Mouse (Mus musculus) hindbrain, embryonic 11.5 days (tissue): ENCODE measurements around the gene Cux1. TPM values are rescaled to one million over a fixed set of nuclear protein-coding genes. Genes with fewer than 3 reads are reported as not detected.

Source experiments
- ATAC-seq: fragments of 200-750 bp; cut with Nextera tagmentation; 2 replicates; pipeline ENCODE4 v1.8.0; 2017; ENCODE audit warnings: mild to moderate bottlenecking, moderate TSS enrichment, moderate library complexity; ENCODE audit not compliant: low FRiP score
- DNase-seq: peaks from one replicate; pipeline ENCODE4 v3.0.0-alpha.2; 2015; ENCODE audit warnings: low spot score
- H3K27ac ChIP-seq: fragments of 300-500 bp; sonication (generic); 2 replicates; pipeline ENCODE4 v1.5.1; 2014; ENCODE audit warnings: mild to moderate bottlenecking, low read depth, low read length
- H3K27me3 ChIP-seq: fragments of 300-500 bp; sonication (generic); 2 replicates; pipeline ENCODE4 v1.6.1; 2014; ENCODE audit warnings: mild to moderate bottlenecking, low read length, moderate library complexity, mixed read lengths; ENCODE audit not compliant: control insufficient read depth, insufficient read depth
- H3K36me3 ChIP-seq: fragments of 300-500 bp; sonication (generic); 2 replicates; pipeline ENCODE4 v1.6.1; 2014; ENCODE audit warnings: mild to moderate bottlenecking, low read length, moderate library complexity, mixed read lengths; ENCODE audit not compliant: control insufficient read depth, insufficient read depth
- H3K4me1 ChIP-seq: fragments of 300-500 bp; sonication (generic); replicated peaks from 2 replicates; pipeline ENCODE4 v1.6.1; 2014; ENCODE audit warnings: low read length, mixed read lengths; ENCODE audit not compliant: control insufficient read depth, insufficient read depth
- H3K4me2 ChIP-seq: fragments of 300-500 bp; sonication (generic); replicated peaks from 2 replicates; pipeline ENCODE4 v1.6.1; 2014; ENCODE audit warnings: mild to moderate bottlenecking, low read depth, low read length
- H3K4me3 ChIP-seq: fragments of 300-500 bp; sonication (generic); 2 replicates; pipeline ENCODE4 v1.5.1; 2014; ENCODE audit warnings: low read depth, low read length
- H3K9ac ChIP-seq: fragments of 300-500 bp; sonication (generic); 2 replicates; pipeline ENCODE4 v1.6.1; 2014; ENCODE audit warnings: low read depth, low read length
- H3K9me3 ChIP-seq: fragments of 300-500 bp; sonication (generic); 2 replicates; pipeline ENCODE4 v1.6.1; 2016; ENCODE audit warnings: low read length; ENCODE audit not compliant: control insufficient read depth
- WGBS: fragments of 180-500 bp; shearing (Covaris S2); extraction: QIAGEN DNeasy Blood & Tissue Kit; methylation state at CpG from one replicate; pipeline ENCODE4 v1.1.7; 2014; 5-methylcytosine and 5-hydroxymethylcytosine counted together
- polyA plus RNA-seq: library from polyadenylated mRNA; unstranded; fragments of >200 nt; fragmentation: Nextera tagmentation; extraction: Ambion mirVana; gene quantifications from 2 replicates; pipeline ENCODE4 v1.2.1, GENCODE M21; 2014

Cux1 gene
- polyA plus RNA-seq, 1 experiment from 2014 or later: 107 TPM

- DNase-seq (no peak), ATAC-seq (no peak)
- no peaks in the 10 kb centered on the region for H3K9me3 ChIP-seq
- H3K9ac ChIP-seq: no peak overlapping the region
- H3K4me1 ChIP-seq: no peaks in the 10 kb centered on the region
- H3K36me3 ChIP-seq: no peaks in the 10 kb centered on the region
- no peak overlapping the region for H3K4me3 ChIP-seq
- no peaks in the 10 kb centered on the region for H3K27me3 ChIP-seq
- WGBS: 85% methylated on average over 4 of the region's 4 CpGs
- no peak overlapping the region for H3K27ac ChIP-seq
- H3K4me2 ChIP-seq: no peak overlapping the region
These were observed 274.3 kb downstream of the Cux1 start for GRCm38 (mm10) chr5:136292971-136293418.

GRCm38 (mm10) chr5:136292361-136292760 lies 274.9 kb downstream of the Cux1 start:
- Histone ChIP-seq H3K27ac (no peak overlapping the region), H3K4me1 (no peaks in the 10 kb centered on the region), H3K4me3 (no peak overlapping the region), H3K36me3 (no peaks in the 10 kb centered on the region), H3K9ac (no peak overlapping the region), H3K27me3 (no peaks in the 10 kb centered on the region), H3K4me2 (no peak overlapping the region), H3K9me3 (no peaks in the 10 kb centered on the region)
- ATAC-seq (no peak), DNase-seq (no peak)
- 70% methylated on average over 2 of the region's 2 CpGs for WGBS

DNA sequence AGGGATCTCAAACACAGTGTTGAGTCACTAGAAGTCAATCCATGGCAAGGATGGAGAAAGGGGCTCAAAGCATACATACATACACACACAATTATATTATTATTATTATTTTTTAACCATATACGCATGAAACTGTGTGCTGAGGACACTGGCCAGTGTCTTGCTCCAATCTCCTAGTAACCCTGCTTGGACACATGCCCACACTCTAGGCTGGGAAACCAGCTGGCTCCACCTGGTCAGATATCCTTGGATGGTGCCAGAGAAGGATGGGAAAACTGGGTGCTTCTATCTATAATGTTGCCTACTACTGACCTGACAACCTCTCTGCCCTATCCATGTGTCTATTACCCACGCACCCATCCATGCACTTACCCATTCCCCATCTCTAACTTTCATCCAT lies 275.7 kb downstream of the Cux1 start:
- no peak overlapping the region for H3K9ac ChIP-seq
- H3K4me1 ChIP-seq: no peaks in the 10 kb centered on the region
- DNase-seq (no peak), ATAC-seq (no peak)
- no peaks in the 10 kb centered on the region for H3K36me3 ChIP-seq
- H3K27ac ChIP-seq: no peak overlapping the region
- no peak overlapping the region for H3K4me3 ChIP-seq
- no peaks in the 10 kb centered on the region for H3K27me3 ChIP-seq
- H3K9me3 ChIP-seq: no peaks in the 10 kb centered on the region
- 97% methylated on average over 2 of the region's 2 CpGs for WGBS
- no peak overlapping the region for H3K4me2 ChIP-seq

- Histone ChIP-seq H3K36me3 (0 out of 2 replicates have a peak, but pooled peaks cover 3% of the 10 kb centered on the region), H3K4me2 (no peak overlapping the region)
- no peak for ATAC-seq
These were observed 277.5 kb downstream of the Cux1 start for GRCm38 (mm10) chr5:136289776-136290175.

DNA sequence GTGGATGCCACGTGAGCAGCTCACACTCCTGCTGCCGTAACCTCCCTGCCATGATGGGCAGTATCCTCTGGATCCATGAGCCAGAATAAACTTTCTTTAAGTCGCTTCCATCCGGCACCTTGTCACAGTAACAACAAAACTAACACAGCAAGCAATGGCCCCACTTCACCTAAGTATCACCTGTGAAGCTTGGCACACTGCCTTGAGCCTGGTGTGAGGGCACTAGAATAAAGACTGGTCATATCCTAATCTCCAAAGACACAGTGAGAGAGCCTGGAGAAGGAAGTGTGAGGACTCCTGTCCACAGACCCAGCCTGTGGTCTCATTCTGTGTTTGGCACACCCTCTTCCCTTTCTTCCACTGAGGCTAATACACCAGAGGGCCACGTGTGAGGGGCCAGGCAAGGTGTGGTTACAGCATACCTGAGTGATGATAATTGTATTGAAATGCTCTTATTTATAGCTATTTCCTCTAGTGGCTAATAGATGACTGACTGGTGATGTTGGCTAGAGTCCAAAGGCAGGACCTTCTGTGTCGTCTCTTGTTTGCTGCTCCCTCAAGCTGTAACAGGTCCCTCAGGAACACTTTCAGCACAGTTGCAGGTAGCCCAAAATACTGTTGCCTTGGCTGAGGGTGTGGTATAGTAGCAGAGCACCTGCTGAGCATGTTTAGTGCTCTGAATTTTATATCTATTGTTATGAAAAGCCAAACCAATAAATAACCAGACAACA lies 278.8 kb downstream of the Cux1 start:
- no peaks in the 10 kb centered on the region for H3K27me3 ChIP-seq
- WGBS: 85% methylated on average over 6 of the region's 6 CpGs
- no peak overlapping the region for H3K9ac ChIP-seq
- H3K36me3 ChIP-seq: 0 out of 2 replicates have a peak, but pooled peaks cover 4% of the 10 kb centered on the region
- no peak overlapping the region for H3K27ac ChIP-seq
- no peaks in the 10 kb centered on the region for H3K4me1 ChIP-seq
- ATAC-seq (no peak), DNase-seq (no peak)
- no peak overlapping the region for H3K4me3 ChIP-seq
- no peaks in the 10 kb centered on the region for H3K9me3 ChIP-seq
- H3K4me2 ChIP-seq: no peak overlapping the region

More at GRCm38 (mm10) chr5:136289776-136290175, 277.5 kb downstream of the Cux1 start:
- no peak for DNase-seq
- Histone ChIP-seq H3K4me3 (no peak overlapping the region), H3K4me1 (no peaks in the 10 kb centered on the region), H3K27ac (no peak overlapping the region), H3K9ac (no peak overlapping the region), H3K27me3 (no peaks in the 10 kb centered on the region), H3K9me3 (no peaks in the 10 kb centered on the region)
- WGBS: 75% methylated on average over 3 of the region's 3 CpGs

DNA sequence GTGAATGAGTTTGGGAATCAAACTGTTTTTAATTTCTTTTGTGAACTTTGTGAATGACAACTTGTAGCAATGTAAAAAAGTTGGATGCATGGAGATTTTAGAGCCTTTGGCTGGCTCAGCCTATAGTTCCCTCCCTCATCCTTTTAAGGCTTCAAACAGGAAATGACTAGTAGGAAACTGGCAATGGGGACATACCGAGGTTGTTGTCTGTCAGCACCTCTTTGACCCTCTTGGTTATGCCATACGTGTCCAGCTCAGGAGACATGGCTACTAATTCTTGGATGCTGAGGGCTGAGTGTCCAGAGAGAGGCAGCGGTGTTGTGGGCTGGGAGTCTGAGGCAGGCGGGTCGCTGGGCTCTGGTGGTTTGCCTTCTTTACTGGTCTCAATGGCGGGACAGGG lies 280.7 kb downstream of the Cux1 start:
- H3K4me2 ChIP-seq: no peak overlapping the region
- H3K4me3 ChIP-seq: no peak overlapping the region
- 88% methylated on average over 6 of the region's 6 CpGs for WGBS
- H3K27me3 ChIP-seq: no peaks in the 10 kb centered on the region
- H3K9me3 ChIP-seq: no peaks in the 10 kb centered on the region
- no peak overlapping the region for H3K27ac ChIP-seq
- no peaks in the 10 kb centered on the region for H3K4me1 ChIP-seq
- no peak for DNase-seq
- ATAC-seq: no peak
- H3K9ac ChIP-seq: no peak overlapping the region
- H3K36me3 ChIP-seq: peaks cover 9% of the 10 kb centered on the region; the same call in 1 of the 2 replicates

GRCm38 (mm10) chr5:136285106-136285505 lies 282.2 kb downstream of the Cux1 start:
- no peaks in the 10 kb centered on the region for H3K27me3 ChIP-seq
- 90% methylated on average over 7 of the region's 7 CpGs for WGBS
- no peak for ATAC-seq

GRCm38 (mm10) chr5:136281351-136281750 lies 285.9 kb downstream of the Cux1 start:
- H3K4me1 ChIP-seq: no peaks in the 10 kb centered on the region
- H3K4me3 ChIP-seq: no peak overlapping the region
- no peaks in the 10 kb centered on the region for H3K27me3 ChIP-seq
- ATAC-seq: no peak
- no peak overlapping the region for H3K9ac ChIP-seq
- no peak overlapping the region for H3K27ac ChIP-seq
- WGBS: 67% methylated on average over 6 of the region's 6 CpGs
- H3K4me2 ChIP-seq: no peak overlapping the region
- peaks cover 18% of the 10 kb centered on the region; the same call in 1 of the 2 replicates for H3K36me3 ChIP-seq
- no peaks in the 10 kb centered on the region for H3K9me3 ChIP-seq
- DNase-seq: peak; percentile 53

More at GRCm38 (mm10) chr5:136285106-136285505, 282.2 kb downstream of the Cux1 start:
- H3K9me3 ChIP-seq: no peaks in the 10 kb centered on the region
- H3K4me2 ChIP-seq: no peak overlapping the region
- peaks cover 9% of the 10 kb centered on the region; the same call in 1 of the 2 replicates for H3K36me3 ChIP-seq
- no peak overlapping the region for H3K27ac ChIP-seq
- no peak for DNase-seq
- no peak overlapping the region for H3K9ac ChIP-seq
- no peaks in the 10 kb centered on the region for H3K4me1 ChIP-seq
- H3K4me3 ChIP-seq: no peak overlapping the region

GRCm38 (mm10) chr5:136274739-136275138 lies 292.6 kb downstream of the Cux1 start:
- H3K4me1 ChIP-seq: no peaks in the 10 kb centered on the region
- no peaks in the 10 kb centered on the region for H3K27me3 ChIP-seq
- H3K9ac ChIP-seq: no peak overlapping the region
- DNase-seq (no peak), ATAC-seq (no peak)
- no peak overlapping the region for H3K4me3 ChIP-seq
- peaks cover 24% of the 10 kb centered on the region for H3K36me3 ChIP-seq
- H3K4me2 ChIP-seq: no peak overlapping the region
- H3K27ac ChIP-seq: no peak overlapping the region
- 90% methylated on average over 34 of the region's 43 CpGs for WGBS
- no peaks in the 10 kb centered on the region for H3K9me3 ChIP-seq
